Mouse (Mus musculus) olfactory bulb, adult 2 months (tissue): ENCODE results near the gene Ttyh2.

ENCODE experiments used
- CTCF ChIP-seq: fragments of 200-500 bp; IDR thresholded peaks from 2 replicates; pipeline ENCODE4 v1.5.1; 2012; ENCODE audit warnings: low read depth, mild to moderate bottlenecking, low read length, moderate library complexity; ENCODE audit not compliant: insufficient read depth
- POLR2A ChIP-seq: fragments of 200-500 bp; IDR thresholded peaks from 2 replicates; pipeline ENCODE4 v1.6.1; 2012; ENCODE audit warnings: mild to moderate bottlenecking, low read depth, low read length, moderate library complexity; ENCODE audit not compliant: insufficient read depth

GRCm38 (mm10) chr11:114683029-114683721 is 7.9 kb downstream of the Ttyh2 start:
- TF ChIP-seq CTCF (no peak), POLR2A (no peak)
